Mouse (Mus musculus) cerebral cortex, adult 2 months (tissue): ENCODE measurements around the gene Ptgdr2.

ENCODE experiments used
- WGBS: fragments of 180-500 bp; shearing (Covaris S2); methylation state at CpG from one replicate; pipeline ENCODE4 v1.1.7; 2018; 5-methylcytosine and 5-hydroxymethylcytosine counted together

Gene Ptgdr2

GRCm38 (mm10) chr19:10937110-10937563, at the start of gene Ptgdr2:
TSS of gene Ptgdr2 (plus strand) at chr19:10937160.
- WGBS = 53% methylated on average over 5 of the region's 5 CpGs

DNA sequence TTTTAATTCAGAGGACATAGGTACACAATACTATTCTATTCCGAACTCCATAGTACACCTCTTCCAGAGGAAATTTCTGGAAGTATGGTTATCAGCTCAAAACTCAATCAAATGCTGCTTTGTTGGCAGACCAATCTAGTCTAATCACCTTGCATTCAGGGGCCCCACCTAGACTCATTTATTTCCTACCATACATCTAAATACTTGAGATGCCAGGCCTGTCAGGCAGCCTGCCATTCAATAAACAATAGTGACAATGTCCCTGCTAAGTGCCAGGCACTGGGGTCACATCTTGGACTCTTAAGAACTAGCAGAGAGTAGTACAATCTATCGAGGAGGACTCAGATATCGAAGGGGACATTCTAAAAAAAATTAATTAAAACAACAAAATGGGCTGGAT, 44.8 kb upstream of the Ptgdr2 start:
- 87% methylated on average over 3 of the region's 3 CpGs for WGBS

DNA sequence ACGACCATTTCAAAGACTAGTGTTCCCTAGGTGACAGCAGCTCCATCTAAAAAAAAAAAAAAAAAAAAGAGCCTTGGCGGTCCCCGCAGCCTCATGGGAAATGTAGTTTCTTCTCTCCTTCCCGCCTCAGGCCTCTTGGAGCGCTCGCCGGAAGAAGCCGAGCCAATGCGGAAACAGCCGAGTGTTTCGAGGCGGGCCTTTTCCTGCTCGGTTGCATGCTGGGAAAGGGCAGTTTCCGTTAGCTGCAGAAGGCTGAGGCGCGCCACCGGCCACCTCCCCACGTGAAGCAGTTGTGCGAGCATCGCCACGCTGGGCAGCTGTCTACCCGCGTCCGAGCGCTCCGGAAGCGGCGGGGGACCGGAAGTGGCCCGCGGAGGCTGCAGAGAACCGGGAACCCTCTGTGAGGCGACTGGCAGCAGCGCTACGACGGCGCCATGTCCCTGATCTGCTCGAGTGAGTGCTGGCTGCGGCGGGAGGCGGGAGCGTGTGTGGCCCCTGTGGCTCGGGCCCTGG, 41.9 kb upstream of the Ptgdr2 start, which contains the start of gene Prpf19:
Gene Prpf19, plus strand, starts transcription at position 216 of the 513 bp plus-strand sequence.
- under 1% methylated on average over 43 of the region's 43 CpGs for WGBS

GRCm38 (mm10) chr19:10895708-10896107, 41.3 kb upstream of the Ptgdr2 start:
- under 1% methylated on average over 16 of the region's 16 CpGs for WGBS

DNA sequence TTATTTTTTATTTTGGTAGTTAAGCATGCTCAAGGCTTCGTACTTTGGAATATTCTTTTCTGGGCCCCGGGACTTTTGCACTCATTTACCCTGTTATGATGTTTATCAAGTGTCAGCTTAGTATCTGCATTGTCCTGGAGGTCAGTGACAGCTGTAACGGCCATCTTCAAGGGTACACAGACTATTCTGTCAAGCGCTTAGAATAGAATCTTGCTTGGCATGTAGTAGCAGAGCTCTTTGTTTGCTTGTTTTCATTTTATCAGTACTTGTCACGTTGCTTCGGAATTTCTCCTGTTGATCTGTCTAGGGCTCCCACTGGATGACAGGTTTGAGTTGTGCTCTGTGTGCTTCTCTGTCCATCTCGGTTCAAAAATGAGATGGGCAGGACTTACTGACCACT, 40.1 kb upstream of the Ptgdr2 start:
- 57% methylated on average over 7 of the region's 7 CpGs for WGBS

DNA sequence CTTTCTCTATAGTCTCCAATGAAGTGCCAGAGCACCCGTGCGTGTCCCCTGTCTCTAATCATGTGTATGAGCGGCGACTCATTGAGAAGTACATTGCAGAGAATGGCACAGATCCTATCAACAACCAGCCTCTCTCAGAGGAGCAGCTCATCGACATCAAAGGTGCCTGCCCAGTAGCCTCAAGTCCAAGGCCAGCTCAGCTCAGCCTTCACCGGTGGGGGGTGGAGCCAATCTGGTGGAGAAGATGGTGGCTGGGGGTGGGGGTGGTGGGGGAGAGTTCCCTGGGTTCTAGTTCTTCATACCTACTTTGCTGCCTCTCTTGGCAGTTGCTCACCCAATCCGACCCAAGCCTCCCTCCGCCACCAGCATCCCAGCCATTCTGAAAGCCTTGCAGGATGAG, 39.5 kb upstream of the Ptgdr2 start:
- 74% methylated on average over 8 of the region's 8 CpGs for WGBS

DNA sequence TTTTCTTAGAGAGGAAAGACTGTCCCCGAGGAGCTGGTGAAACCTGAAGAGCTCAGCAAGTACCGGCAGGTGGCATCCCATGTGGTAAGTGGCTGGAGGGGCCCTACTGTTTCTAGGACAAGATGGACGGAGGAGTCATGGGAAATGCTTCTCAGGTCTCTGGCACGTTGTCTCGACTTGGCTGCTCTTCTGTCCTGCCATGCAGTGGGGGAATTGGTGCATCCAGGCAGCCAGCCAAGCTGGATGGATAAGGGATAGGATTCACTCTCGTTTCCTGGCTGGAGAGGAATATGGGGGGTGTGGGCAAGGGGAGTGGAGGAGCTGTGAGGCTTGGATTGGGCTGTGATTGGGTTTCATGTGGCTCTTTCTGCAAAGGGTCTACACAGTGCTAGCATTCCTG, 36.6 kb upstream of the Ptgdr2 start:
- 59% methylated on average over 6 of the region's 6 CpGs for WGBS

GRCm38 (mm10) chr19:10901046-10901445, 35.9 kb upstream of the Ptgdr2 start:
- 91% methylated on average over 5 of the region's 5 CpGs for whole genome bisulfite sequencing

- 85% methylated on average over 5 of the region's 5 CpGs for WGBS
Observed at GRCm38 (mm10) chr19:10904512-10904911, 32.4 kb upstream of the Ptgdr2 start.

DNA sequence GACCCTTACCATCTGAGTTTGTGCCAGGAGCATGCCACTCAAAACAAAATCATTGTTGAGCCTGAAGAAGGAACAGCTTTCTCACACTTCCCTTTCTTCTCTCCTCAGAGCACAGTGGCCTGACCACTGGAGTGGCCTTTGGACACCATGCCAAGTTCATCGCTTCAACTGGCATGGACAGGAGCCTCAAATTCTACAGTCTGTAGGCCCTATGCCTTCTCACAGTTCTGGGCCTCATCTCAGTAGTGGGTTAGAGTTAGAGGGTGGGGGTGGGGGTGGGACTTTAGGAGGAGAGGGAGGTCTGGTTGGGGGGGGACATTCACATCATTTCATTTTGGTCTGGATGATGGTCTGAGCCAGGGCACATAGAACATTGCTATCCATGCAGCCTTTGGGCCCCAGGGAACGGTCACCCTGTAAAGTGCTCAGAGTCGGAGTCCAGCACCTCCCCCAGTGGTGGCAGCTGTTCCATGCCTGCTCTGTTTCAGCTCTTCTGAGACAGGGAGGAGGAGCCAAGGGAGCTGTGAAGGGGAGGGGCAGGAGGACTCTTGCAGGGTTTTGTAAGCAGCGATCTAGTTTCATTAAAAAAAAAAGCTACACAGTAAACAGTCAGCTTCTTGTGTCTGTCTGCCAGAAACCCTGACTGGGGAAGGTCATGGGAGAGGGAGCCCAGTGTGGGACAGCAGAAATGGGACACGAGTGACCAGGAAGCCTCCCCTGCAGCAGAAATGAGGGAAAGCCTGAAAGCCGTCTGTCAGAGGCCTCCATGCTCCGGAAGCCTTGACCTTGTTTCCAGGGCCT, 31.8 kb upstream of the Ptgdr2 start:
- WGBS = 35% methylated on average over 7 of the region's 7 CpGs

DNA sequence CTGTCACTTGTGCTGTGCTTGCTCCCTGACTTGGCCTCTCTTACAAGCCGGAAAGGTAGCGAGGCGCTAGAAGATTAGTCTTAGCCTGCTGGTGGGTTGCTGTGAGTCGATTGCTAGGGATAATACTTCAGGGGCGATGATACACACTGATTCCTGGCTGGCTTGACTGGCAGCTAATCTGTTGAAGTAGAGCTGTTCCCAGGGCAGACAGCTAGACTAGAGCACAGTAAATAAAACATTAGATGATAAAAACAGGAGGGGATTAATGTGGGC, 31.3 kb upstream of the Ptgdr2 start:
- WGBS = 66% methylated on average over 5 of the region's 5 CpGs

DNA sequence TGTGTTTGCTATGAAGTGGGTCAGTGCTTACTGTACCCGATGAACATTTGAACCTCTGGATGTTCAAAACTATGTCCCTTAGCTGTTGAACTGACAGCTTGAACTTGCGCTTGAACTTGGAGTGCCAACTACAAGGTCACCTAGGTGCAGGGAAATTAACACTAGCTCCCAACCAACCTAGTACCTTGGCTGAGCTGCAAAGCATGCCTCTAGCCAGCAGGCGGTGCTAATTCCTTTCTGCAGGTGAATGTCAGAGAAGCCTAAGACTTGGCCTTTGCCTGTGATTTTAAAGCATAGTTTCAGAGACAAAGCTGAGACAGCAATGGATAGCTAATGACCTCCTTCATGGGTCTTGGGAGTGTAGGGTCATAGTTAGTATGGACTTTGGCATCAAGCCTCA, 29.1 kb upstream of the Ptgdr2 start:
- 63% methylated on average over 3 of the region's 3 CpGs for WGBS

- 68% methylated on average over 6 of the region's 6 CpGs for WGBS
Observed at GRCm38 (mm10) chr19:10909087-10909721, 27.8 kb upstream of the Ptgdr2 start.

DNA sequence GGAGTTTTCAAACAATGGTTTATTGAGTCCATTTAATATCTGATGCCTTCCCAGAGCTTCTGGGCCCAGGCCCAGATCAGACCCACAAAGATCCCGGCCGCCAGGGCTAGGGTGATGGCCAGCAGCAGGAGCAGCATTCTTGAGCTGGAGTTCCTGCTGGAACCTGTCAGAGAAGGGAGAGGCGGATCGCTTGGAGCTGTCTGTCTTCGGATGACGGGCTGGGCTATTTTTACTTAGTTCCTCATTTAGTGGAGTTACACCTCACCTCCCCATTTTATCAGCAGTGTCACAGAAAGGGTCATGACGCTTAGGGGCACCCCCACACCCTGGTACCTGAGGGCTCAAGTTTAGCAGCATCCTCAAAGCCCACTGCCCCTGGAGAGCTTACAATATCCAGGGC, 22.7 kb upstream of the Ptgdr2 start:
- 74% methylated on average over 7 of the region's 7 CpGs for WGBS

DNA sequence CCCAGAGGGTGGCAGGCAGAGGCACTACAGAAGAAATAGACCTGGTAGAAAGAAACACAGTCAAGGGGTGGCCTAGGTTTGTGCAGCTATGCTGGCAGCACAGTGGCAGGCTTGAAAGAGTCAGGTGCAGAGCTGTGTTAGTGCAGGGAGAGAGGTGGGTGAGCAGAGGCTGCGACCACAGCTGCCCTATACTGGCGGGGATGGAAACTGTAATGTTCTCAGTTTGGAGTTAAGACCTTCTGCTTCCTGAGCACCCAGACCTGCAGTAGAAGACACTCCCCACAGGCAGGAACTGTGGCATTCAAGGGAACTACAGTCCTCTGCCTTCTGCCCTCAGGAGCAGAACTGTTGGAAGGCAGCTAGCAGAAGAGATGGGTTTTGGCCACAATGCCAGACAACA, 22.1 kb upstream of the Ptgdr2 start:
- WGBS = 79% methylated on average over 2 of the region's 2 CpGs

GRCm38 (mm10) chr19:10916506-10916905, 20.5 kb upstream of the Ptgdr2 start:
- 79% methylated on average over 5 of the region's 5 CpGs for WGBS

GRCm38 (mm10) chr19:10918321-10918991, 18.5 kb upstream of the Ptgdr2 start:
- 91% methylated on average over 10 of the region's 10 CpGs for WGBS

GRCm38 (mm10) chr19:10920532-10920931, 16.4 kb upstream of the Ptgdr2 start, which contains the start of gene Zp1:
TSS of gene Zp1 (minus strand) at chr19:10920632.
- 81% methylated on average over 2 of the region's 2 CpGs for WGBS

- whole genome bisulfite sequencing = 49% methylated on average over 3 of the region's 3 CpGs
Observed at GRCm38 (mm10) chr19:10921058-10921457, 15.9 kb upstream of the Ptgdr2 start.

DNA sequence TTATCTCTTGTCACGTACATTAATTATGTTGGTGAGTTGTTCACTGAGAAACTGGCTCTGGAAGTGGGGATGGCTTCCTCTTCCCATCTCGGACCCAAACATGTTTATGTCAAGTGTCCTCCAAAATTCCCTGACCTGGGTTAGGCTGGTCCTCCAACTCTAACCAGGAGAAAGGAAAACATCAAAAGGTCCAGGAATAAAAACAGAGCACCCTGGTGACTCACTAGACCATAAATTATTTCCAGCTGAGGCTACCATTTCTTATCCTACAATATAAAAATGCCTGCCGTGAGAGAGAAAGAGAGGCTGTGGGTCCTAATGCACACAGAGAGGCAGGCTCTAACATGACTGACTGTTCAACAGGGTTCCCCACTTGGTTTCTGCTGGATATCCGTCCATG, 12.7 kb upstream of the Ptgdr2 start:
- 77% methylated on average over 4 of the region's 4 CpGs for WGBS

- 38% methylated on average over 6 of the region's 6 CpGs for WGBS
Observed at GRCm38 (mm10) chr19:10926123-10926621, 10.8 kb upstream of the Ptgdr2 start.

- WGBS = 48% methylated on average over 4 of the region's 4 CpGs
Observed at GRCm38 (mm10) chr19:10926666-10927065, 10.3 kb upstream of the Ptgdr2 start.
